Mouse (Mus musculus): Measurements from ENCODE around the gene Gm3752.
"Not testable (repeated sequence)": the region's sequence is repeated elsewhere in the genome, so short reads cannot be mapped to it uniquely, and the experiment has no call there.

Gm3752 gene

GRCm38 (mm10) chr14:7483662-7484061, at the start of gene Gm3752:
Gm3752 (minus strand) TSS chr14:7483762.
- DNase-seq (ENCODE audit: low spot score) = not testable (repeated sequence)

GRCm38 (mm10) chr14:7488731-7489130, 5.2 kb upstream of the Gm3752 start:
- DNase-seq (ENCODE audit: low spot score) = not testable (repeated sequence)

DNA sequence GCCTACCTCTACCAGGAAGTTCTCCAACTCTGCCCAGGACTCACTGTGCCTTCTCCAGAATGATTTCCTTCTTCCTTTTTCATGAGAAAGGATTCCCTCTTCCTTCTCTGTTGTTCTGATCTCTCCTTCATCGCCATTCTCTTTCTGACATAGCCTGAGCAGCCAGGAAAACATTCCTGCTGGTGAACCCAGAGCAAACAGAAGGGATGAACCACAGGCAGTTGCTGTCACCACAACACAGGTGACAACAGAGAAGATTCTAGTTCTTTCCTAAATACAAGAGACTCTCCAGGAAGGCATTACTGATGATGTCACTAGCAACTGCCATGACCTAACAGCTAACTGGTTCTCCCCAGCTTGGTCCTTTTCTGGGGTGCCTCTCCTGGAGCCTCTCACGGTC, 32.7 kb downstream of the Gm3752 start, which contains the start of gene Gm3755:
Gm3755 (minus strand) TSS at position 101 of the 400 bp plus-strand sequence.
- not testable (repeated sequence) for DNase-seq (ENCODE audit: low spot score)

DNA sequence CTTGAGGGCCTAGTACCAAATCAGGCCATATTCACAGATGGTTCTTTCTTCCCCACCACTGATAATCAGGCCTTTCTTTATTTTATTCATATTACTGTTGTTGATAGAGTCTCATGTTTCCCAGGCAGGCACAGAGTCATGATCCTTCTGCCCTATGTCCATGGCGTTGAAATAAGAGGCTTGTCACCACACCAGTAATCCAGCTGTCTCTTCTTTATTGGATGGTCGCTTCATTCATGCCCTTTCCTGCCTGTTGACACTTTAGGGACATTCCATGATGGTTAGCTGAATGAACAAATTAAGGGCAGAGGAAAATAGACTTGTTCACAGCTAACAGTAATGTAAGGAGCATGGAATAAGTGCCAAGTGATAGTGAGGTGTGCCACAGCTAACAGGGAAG, 61.1 kb downstream of the Gm3752 start:
- DNase-seq (ENCODE audit: low spot score) = not testable (repeated sequence)
